Mouse (Mus musculus): Measurements from ENCODE around the gene Nutm1.
A peak's percentile ranks its signal among the peaks of the same experiment; 100 is the strongest.

Gene Nutm1

DNA sequence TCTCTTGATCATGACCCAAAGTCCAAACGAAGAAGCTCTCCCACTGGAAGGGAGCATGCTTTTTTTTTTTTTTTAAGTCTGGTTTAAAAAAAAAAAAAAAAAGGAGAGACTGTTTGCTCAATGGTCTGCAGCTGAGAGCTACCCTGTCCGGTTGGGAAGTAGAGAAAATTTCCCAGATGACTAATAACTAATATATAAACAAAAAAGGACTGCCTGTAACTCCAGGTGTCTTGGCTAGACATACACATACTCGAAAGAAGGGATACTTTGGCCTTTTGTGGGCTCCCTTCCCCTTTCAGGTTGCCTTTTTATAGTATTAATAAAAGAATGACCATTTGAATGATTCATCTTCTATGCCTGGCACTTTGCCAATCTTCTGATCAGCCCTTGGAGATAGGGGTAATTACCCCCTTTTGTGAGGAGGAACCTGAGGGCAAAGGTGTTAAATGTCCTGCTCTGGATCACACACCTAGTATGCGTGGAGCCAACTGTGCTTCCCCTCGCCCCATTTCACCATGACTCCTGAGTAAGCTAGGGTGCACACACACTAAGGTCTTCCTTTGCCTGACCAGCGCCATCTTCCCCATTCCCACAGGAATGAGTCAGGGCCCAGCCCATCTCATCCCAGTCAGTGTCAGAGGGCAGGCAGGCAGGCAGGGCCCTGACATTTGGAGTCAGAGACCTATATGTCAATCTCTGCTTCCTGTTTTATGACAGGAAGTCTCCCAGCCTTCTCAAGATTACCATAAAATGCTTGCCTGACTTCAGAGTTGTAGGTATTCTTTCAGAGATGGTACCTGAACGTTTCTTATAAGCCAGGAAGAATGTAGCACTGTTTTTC, 4.2 kb downstream of the Nutm1 start:
- DNase-seq, result no peak

DNA sequence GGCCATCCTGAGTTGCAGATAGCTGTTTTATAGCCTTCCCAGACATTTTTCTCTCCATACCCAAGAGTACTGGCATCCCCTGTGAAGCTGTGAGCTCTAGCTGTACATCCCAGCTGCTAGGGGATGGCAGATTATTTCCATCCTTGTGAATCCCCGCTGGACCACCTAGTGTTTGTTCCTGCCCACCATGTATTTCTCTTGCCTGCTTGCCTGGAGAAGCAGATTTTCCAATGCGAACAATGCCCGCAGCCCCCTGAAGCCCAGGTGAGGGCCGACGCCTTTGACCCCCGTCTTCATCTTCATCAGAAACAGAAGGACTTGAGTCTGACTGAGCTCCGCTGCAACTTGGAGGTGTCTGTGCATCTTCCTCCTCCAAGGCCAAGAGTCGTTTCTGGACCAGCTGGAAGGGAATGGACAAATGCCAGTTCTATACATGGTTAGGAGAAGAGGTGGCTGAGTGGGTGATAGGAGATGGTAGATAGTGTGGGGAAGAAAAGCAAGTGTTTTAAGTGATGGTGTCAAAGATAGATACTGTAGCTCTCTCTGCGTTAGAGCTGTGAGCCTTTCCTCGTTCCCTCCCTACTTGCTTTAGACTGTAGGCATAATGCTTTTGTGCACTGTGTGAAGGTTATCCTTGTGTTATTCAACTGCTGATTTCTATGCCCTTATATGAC, 9.2 kb downstream of the Nutm1 start:
- no peak for DNase-seq

DNA sequence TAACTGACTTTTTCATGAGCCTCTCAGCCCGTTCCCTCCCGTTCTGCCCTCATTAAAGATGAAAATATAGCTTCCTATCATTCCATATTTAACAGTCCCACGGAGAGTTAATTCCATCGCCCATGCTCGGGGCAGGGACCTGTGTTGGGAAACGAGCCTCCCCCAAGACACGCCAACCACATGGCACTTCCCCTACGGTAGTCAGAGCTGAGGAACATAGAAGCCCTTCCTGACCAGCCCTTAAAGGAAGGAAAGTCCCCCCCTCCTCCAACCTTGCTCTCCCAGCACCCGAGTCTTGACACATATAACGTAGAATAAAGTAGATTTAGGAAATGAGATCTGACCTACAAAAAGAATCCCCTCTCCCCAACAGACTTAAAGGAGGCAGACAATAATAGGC, 11.8 kb downstream of the Nutm1 start:
- no peak for DNase-seq

DNA sequence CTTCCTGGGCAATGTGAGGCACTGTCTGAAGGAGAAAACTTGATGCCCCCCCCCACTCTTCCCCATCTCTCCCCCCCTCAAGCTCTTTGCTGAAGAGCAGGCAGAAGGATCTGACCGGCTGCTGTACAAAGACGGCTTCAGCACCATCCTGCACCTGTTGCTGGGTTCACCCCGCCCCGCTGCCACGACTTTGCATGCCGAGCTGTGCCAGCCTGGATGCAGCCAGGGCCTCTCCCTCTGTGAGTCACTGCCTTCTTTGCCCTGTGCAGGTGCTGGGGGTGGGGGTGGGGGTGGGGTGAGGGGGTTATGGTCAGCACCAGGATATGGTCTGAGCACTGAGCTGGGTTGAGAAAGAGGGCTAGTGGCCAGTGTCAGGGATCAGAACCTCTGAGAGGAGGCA, 12.9 kb downstream of the Nutm1 start:
- no peak for DNase-seq

DNA sequence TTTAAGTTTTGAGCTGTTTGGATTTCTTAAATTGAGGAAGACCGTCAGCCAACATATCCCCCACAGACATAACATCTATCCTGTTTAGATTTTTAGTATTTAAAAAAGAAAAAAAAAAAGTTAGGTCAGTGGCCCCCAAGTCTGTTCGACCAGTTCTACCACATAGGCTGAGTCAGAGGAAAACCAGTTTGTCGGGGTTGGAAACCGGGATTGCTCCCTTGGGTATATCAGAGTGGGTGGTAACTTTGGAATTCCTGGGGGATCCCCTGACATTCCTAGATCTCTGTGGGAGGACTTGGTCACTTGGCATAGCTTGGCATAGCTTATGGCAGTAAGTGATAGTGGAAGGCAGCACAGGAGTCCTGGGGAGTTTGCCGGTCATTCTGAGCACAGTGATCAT, 13.8 kb downstream of the Nutm1 start:
- no peak for DNase-seq

DNA sequence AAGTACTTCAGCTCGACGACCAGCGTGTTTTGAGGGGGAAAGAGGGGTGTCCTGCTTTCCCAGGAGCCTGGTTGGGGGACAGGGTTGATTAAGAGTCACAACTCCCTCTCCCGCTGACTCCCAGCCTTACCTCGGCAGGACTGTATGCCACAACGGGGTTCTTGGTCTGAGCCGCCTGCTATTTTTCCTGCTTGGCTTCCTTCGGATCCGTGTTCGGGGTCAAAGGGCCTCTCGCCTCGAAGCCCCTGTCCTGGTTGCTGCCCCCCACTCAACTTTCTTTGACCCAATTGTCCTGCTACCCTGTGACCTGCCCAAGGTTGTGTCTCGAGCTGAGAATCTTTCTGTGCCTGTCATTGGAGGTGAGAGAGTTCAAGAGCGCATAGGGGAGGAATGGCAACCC, 17.3 kb downstream of the Nutm1 start:
- no peak for DNase-seq

DNA sequence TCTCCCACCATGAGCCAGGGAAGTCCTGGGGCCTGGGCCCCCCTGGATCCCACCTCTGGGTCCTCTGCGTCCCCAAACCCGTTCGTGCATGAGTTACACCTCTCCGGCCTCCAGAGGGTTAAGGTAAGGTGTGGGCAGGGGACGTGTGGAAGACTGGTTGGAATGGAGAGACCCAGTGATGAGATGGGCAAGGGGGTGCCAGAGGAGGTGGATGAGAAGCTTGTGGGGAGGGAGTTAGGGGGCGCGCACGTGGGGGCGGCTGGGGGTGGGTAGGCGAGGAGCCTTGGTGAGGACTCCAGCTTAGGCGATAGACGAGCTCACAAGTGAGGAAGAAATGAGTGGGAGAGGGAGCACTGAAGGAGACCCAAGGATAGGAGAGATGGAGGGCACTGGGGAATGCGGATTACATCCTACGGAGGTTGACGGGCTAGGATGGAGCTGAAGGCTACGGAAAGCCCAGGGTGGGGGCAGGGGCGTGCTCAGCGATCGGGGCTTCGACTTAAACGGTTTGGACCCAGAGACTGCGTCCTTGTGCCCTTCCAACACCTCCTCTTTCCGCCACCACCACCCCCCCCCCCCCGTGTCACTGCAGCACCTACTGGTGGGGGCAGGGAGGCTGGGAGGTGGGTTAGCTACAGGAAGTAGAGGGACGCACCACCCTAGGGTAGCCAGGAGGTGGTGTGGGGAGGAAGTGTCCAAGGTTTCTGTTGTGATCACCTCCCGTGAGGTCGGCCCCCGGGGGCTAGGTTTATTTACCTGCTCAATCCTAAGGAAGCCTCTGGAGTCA, 19.0 kb downstream of the Nutm1 start:
- DNase-seq, result no peak

DNA sequence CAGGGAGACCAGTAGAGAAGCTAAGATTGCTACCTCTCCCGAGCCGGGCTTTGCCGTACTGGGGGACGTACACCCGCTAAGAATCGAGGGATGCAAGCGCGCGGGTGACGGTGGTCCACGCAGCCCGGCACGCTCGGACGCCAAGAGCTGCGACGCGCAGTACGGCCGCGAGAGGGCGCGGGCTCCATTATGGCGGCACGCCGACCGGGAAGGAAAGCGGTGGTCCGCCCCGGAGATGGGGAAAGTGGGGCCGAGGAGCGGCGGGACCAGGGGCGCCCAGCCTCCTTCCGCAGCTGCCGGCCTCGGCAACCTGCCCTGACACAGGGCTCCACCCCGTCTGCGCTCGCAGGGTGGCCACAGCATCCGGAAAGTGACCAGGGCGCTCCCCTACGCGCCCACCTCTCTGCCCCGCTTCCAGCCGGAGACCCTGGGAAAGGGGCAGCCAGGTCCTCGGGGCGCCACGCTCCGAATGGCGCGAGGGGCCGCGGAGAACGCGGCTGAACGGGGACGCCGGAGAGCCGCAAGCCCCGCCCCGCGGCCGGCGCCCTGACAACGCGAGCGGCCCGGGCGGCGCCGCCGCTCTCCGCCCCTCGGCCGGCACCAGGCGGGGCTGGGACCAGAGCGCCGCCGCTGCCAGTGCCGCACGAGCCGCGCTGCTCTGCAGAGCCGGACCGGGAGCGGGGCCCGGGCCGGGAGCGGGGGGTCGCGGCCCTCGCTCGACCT, 19.7 kb downstream of the Nutm1 start, which contains the start of gene Lpcat4:
Gene Lpcat4, plus strand, starts transcription at position 257 of the 723 bp plus-strand sequence.
- peak; percentile 64 to 83 for DNase-seq

DNA sequence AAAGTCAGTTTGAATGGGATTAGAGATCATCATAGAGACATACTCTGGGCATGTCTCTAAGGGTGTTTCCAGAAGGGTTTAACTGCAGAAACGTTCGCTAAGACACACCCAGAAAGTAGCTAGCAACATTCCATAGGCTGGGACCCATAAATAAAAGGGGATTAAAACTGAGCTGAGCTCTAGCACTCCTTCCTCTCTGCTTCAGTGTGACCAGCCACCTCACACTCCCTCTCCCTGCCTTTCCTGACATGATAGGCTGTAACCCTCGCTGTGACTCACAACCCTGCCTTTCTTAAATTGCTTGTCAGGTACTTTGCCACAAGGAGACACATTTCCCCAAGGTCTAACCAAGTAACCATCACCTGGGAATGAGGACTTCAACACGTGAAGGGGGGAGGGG, 21.1 kb downstream of the Nutm1 start:
- DNase-seq, result no peak

DNA sequence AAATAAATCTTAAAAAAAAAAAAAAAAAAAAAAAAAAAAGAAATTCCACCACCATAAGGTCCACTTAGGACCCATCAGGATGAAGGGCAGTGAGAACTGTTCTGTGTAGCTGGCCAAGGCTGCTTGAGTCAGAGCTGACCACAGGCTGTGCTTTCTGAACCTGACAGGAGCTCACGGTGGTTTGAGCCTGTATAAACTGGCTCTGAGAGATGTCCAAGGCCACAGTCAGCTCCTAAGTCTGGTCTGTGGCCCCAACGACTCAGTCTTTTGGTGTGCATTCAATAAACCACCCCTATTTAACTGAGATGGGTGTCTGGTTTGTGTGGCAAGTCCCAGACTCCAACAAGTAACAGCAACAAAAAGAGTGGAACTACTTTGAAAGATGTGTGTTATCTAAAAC, 22.5 kb downstream of the Nutm1 start:
- DNase-seq, result no peak

DNA sequence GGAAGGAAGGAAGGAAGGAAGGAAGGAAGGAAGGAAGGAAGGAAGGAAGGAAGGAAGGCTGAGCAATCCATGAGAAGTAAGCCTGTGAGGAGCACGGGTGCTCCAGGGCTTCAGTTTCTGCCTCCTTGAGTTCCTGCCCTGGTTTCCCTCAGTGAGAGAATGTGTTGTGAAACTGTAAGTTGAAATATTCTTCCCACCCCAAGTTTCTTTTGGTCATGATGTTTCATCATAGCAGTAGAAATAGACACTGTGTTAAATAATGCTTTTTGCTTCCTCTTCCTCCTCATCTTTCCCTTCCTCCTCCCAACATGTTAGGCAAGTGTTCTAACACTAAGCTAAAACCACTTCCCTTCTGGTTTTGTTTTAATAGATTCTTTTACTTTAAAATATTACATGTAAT, 26.5 kb downstream of the Nutm1 start:
- no peak for DNase-seq

DNA sequence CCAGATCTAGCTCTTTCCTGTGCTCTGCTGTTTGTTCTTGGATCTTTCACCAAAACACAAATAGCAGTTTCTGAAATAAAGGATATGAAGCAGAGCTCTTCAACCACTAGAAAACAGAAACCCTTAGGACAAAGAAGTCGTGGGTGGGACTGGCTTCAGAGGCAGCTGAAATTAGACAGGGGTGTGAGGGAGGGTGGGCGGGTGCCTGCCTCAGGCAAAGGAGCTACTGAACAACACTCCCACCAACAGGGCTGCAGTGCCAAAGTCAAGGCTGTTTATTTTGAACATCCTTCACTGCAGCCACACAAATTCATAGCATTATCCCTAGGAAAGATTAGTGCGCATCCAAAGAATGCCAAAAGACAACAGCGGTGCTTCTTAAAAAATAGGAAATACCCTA, 34.7 kb downstream of the Nutm1 start:
- DNase-seq, result no peak

DNA sequence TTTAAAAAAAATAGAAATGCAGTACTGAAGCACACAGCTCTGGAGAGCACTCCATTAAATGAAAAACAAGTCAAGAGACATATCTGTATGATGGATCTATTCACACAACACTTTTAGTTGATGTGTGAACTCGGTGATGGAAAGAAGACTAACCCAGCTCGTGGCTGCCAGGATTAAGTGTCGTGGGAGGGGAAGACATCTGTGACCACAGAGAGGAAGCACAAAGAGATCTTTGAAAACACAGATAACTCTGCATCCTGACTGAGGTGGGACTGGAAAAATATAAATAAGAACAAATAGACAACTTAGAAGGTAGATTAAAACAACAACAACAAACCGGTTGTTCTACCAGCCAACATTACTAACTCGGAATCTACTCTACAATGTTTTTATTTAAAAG, 36.5 kb downstream of the Nutm1 start:
- no peak for DNase-seq

DNA sequence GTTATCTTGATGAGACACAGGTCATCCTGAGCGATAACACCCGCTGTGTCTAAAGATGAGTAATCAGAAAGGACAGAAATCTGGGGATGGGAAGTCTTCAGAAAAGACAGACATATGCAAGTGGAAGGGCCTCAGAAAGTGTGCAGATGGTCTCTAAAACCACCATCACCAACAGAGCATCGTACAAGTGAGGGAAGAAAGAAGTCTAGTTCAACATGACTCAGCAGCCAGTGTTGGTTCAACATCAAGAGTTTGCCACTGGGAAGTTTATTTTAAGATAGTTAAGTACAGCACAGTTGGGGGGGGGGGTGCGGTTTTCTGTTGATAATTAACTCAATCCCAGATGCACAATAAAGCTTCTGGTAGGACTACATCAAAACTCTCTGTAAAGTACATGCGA, 38.2 kb downstream of the Nutm1 start:
- no peak for DNase-seq

DNA sequence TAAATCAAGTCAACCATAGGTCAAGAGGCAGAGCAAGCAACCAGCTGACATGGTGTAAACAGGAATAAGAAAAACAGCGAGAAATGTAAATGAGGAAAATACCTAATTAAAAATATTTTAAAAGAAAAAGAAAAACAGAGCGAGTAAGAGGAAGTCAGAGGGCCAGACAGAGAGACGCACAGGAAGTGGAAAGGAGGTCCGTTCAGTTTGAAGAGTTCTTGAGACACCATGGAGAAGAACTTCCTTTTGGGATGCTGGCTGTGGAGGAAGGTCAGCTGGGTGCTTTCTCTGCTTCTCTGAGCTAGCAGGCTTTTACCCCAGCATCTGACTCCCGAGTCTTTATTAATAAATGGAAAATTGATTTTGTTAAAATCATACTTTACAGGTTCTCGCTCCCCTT, 41.5 kb downstream of the Nutm1 start:
- DNase-seq, result no peak

DNA sequence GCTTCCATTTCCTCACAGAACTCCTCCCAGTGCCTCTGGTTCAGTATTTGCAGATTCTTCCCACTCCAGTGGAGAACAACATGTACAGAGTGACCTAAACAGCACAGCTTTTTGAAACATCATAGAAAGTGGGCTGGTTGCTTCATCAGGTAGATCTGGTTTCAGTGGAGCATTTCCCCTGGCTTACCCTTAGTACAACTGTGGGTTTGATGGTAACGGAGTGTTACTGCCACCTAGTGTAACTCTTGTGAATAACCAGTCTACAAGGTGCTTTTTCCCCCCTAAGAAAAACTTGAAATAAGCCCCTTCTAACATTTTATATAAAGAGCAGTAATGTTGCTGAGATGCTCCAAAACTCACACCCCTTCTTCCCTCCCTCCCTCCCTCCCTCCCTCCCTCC, 43.1 kb downstream of the Nutm1 start:
- peak in 1 of 2 experiments; percentile 3 for DNase-seq

DNA sequence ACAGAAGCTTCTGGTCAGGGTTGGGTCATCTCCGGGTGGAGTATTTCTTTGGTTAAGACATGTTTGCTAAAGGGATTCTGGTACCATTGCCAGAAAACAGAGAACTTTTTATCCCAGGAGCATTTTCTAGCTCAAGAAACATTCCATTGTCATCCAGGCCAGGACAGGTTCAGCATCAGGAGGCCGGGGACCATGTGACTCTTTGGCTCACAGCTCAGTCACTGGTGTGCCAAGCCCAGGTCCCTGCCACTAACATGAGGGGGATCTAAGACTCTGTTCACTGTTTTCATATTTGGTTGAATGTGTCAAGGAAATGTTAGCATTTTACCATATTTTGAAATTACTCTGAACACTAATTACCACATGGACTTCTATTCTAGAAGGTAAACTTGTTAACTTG, 48.4 kb downstream of the Nutm1 start:
- no peak for DNase-seq

DNA sequence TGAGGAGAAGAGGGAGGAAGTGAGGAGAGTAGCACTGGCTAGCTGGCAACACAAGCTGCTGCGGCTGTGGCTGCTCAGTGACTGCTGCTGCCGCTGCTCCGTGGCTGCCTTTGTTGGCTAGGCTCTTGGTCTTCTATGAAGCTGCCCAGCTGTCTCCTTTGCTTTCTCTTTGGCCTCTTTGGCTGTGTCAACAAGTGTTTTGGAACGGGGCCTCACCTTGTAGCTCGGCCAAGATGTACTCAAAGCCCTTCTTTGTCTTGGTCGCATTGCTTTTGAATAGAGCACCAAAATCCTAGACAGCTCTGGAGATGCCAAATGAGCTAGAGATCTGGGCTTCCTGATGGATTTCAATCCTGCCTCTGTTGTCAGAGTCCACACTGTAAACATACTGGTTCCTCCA, 48.9 kb downstream of the Nutm1 start:
- no peak for DNase-seq

DNA sequence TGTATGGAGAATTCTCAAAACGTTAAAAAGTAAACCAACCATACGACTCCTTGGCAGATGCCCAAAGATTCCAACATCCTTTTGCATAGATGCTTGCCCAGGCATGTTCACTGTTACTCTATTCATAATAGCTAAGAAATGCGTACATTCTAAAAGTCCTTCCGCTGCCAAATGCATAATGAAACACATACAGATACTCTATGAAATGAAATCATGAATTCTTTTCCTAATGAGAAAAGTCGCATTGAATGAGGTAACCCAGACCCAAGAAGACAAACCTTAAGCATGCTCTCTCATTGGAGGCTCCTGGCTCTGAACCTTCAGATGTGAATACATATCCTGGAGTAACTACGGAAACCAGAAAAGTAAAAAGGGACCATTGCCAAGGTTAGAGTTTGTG, 56.0 kb downstream of the Nutm1 start:
- DNase-seq, result peak; percentile 17 to 25

Data from kidney, adult 8-10 months (tissue).